Mouse (Mus musculus): ENCODE measurements around the gene Il23r.

GRCm38 (mm10) chr6:67526356-67526755 is 34.7 kb upstream of the Il23r start:
- TF ChIP-seq CTCF (IDR thresholded peaks at IDR 0.05; ENCODE audit: low read depth): no peak
- TF ChIP-seq EP300 (IDR thresholded peaks at IDR 0.05; ENCODE audit: low read depth): no peak
